Mouse (Mus musculus) erythroblast, embryonic 14.5 days (primary cell): ENCODE measurements around the gene Asb4.

Experiments used
- GATA1 ChIP-seq: IDR thresholded peaks from 2 replicates; pipeline ENCODE4 v1.6.1; 2012; ENCODE audit warnings: low read length, inconsistent platforms, mixed read lengths
- TAL1 ChIP-seq: IDR thresholded peaks from 3 replicates; pipeline ENCODE4 v1.6.1; 2012; ENCODE audit warnings: low read length, inconsistent platforms, mixed read lengths

DNA sequence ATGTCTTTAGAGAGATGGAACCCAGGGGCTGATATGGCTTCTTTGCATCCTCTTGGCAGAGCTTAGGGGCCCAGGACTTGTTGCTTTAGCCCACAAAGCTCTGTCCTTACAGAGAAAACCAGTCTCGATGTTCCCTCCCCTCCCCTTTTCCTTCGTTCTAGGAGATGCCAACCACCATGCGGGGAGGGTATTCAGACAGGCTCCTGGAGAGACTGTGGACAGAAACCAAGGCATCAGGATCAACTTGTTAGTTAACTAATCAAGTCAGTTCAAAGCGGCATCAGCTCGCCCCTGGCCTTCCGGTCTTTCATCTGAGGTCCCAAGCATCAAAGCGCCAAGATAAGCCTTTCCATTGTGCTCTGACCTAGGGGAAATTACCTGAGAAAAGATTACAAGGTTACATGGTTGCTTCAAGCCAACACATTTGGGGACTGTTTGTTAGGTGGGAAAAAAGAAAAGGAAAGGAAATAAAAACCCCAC, 2.0 kb downstream of the Asb4 start:
- no peak for TF ChIP-seq GATA1
- no peak for TF ChIP-seq TAL1
